Mouse (Mus musculus) ES-E14 (cell line): ENCODE measurements around the gene Specc1l. TPM values are rescaled to one million over a fixed set of nuclear protein-coding genes. Genes with fewer than 3 reads are reported as not detected.
A peak's percentile ranks its signal among the peaks of the same experiment; 100 is the strongest.

Experiments
- DNase-seq: peaks from one replicate; pipeline ENCODE4 v3.0.0-alpha.2; 2013; ENCODE audit warnings: low read depth, low spot score
- H3K27ac ChIP-seq: 2 replicates; pipeline ENCODE4 v1.5.1; 2012; ENCODE audit warnings: low read depth, mild to moderate bottlenecking, low read length, moderate library complexity, mixed read lengths; ENCODE audit not compliant: poor library complexity, insufficient read depth, severe bottlenecking
- H3K36me3 ChIP-seq: 2 replicates; pipeline ENCODE4 v1.6.1; 2012; ENCODE audit warnings: mild to moderate bottlenecking, low read length, moderate library complexity, mixed read lengths; ENCODE audit not compliant: control insufficient read depth, poor library complexity, insufficient read depth, severe bottlenecking
- H3K4me1 ChIP-seq, 2 experiments: fragments of 150-350 bp in 1 of 2; sonication (generic) in 1 of 2; 2 replicates each; pipeline ENCODE4 v1.6.1; 2012; ENCODE audit warnings: low read length in 2 of 2, mild to moderate bottlenecking in 1 of 2, mixed read lengths in 1 of 2; ENCODE audit not compliant: control insufficient read depth in 2 of 2, insufficient read depth in 2 of 2, poor library complexity in 1 of 2
- H3K4me3 ChIP-seq, 2 experiments: fragments of 150-350 bp in 1 of 2; sonication (generic) in 1 of 2; 2 replicates each; pipeline ENCODE4 v1.5.1; 2012; ENCODE audit warnings: low read length in 2 of 2, low read depth in 1 of 2, mild to moderate bottlenecking in 1 of 2, mixed read lengths in 1 of 2; ENCODE audit not compliant: insufficient read depth in 1 of 2, poor library complexity in 1 of 2, severe bottlenecking in 1 of 2
- H3K9ac ChIP-seq: 2 replicates; pipeline ENCODE4 v1.6.1; 2012; ENCODE audit warnings: low read depth, mild to moderate bottlenecking, low read length, mixed read lengths; ENCODE audit not compliant: poor library complexity, insufficient read depth, severe bottlenecking
- H3K9me3 ChIP-seq: fragments of 150-350 bp; sonication (generic); 2 replicates; pipeline ENCODE4 v1.6.1; 2012; ENCODE audit warnings: low read depth, mild to moderate bottlenecking, low read length; ENCODE audit not compliant: control insufficient read depth, insufficient read depth
- CHD2 ChIP-seq: IDR thresholded peaks from 2 replicates; pipeline ENCODE4 v1.6.1; 2014; ENCODE audit warnings: mild to moderate bottlenecking, low read depth, low read length, inconsistent platforms
- HCFC1 ChIP-seq: IDR thresholded peaks from 2 replicates; pipeline ENCODE4 v1.6.1; 2012; ENCODE audit warnings: low read length, inconsistent platforms, borderline replicate concordance; ENCODE audit not compliant: insufficient read depth
- MAFK ChIP-seq: IDR thresholded peaks from 2 replicates; pipeline ENCODE4 v1.6.1; 2014; ENCODE audit warnings: mild to moderate bottlenecking, low read depth, low read length, inconsistent platforms; ENCODE audit not compliant: insufficient read depth
- ZC3H11A ChIP-seq: IDR thresholded peaks from 2 replicates; pipeline ENCODE4 v1.6.1; 2012; ENCODE audit warnings: low read depth, mild to moderate bottlenecking, inconsistent platforms, low read length, borderline replicate concordance
- ZNF384 ChIP-seq: IDR thresholded peaks from 2 replicates; pipeline ENCODE4 v1.6.1; 2012; ENCODE audit warnings: low read depth, low read length, inconsistent platforms
- in situ Hi-C, 2 experiments: fragments of 600-800 bp; cut with MboI; formaldehyde crosslinking; loops; one replicate each; pipeline ENCODE4 v1.15.1; 2025; ENCODE audit warnings: low sequenced_read_pairs in 2 of 2, inconsistent platforms in 1 of 2; ENCODE audit not compliant: unreplicated experiment in 2 of 2
- total RNA-seq: library from RNA; depleted of rRNA; stranded (reverse); fragments of 300-350 nt; gene quantifications from 2 replicates; pipeline ENCODE4 v1.2.3, GENCODE M21; 2012; rRNA removed

Gene Specc1l
- 23.5 TPM in 2 replicates for total RNA-seq

DNA sequence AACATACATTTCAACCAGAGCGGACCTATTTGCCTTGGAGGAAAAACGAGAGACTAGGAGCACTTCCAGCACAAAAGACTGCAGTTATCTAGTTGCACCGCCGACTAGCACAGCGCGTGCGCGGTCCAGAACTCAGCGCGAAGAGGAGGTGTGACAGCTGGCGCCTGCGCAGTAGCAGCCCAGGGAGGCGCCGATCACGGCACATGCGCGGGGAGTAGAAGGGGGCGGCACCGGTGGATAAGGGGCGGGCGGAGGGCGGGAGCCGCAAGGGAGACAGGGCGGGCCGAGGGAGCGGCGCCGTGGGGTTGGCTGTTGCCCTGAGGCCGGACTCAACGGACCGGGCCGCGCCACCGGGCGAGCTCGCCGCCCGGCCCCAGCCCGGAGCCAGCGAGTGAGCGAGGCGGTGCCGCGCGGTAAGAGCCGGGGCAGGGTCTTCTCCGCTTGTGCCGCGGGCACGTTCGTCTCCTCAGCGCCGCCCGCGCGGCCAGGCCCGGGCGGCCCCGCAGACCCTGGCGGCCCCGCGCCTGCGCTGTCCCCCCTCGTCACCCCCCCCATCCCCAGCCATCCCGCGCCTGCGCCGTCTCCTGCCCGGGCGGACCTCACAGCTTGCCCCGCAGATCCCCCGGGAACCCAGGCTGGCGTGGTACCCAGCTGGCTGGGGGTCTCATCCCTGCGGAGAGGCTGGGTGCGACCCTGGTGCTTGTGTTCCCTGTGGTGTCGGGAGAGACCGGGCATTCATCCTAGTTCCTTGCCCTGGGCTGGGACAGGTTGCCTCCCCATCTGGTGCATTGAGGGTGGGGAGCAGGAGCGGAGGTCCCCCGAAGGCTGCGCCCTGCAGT is at the start of gene Specc1l:
Specc1l (plus strand) TSS at position 267 of the 839 bp plus-strand sequence.
- peak; percentile 86 for DNase-seq

DNA sequence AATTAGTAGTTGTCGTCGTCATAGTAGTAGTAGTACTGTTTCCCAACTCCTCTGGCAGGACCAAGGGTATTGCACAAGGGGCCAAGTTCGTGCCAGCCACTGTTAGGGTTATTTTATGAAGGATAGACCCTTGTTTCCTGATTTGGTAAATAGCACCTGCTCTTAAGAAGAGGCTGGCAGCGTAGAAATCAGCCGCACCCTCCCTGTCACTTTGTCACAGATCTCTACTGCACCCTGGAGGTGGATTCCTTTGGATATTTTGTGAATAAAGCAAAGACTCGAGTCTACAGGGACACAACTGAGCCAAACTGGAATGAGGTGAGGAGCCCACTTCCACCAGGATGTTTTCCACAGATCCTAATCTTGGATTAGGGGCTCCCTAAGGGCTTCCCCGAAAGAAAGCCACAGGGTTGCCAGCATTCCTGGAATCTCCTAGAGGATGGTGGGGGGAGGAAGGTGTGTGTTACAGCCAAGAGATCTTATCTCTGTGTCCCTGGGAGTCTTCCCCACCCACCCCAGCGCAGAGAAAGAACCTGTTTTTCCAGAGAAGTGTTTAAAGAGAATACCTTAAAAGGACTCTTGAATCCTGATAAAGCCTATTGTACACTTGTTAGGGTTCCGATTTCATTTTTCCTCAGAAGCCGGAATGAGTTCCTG is 45.9 kb upstream of the Specc1l start:
- in situ Hi-C loops = loop anchor here in 1 of 2 experiments (25.0 kb wide), 1 partner anchor 229 kb away; no protein-coding TSS in a partner anchor
- 0 out of 2 replicates have a peak, but pooled peaks have one; percentile 13 for TF ChIP-seq ZNF384
- TF ChIP-seq ZC3H11A = no peak

More for the DNA sequence above, at the start of gene Specc1l:
- peaks cover 0 to 2% of the 10 kb centered on the region in 2 experiments; a peak in 1 of 4 replicates for H3K4me1 ChIP-seq
- peak within 1 kb of the TSS; percentile 83 for H3K27ac ChIP-seq
- H3K9ac ChIP-seq = peak within 1 kb of the TSS; percentile 97
- no peaks in the 10 kb centered on the region for H3K36me3 ChIP-seq
- in situ Hi-C loops = no loop called here
- TF ChIP-seq ZC3H11A (no peak), ZNF384 (no peak), CHD2 (no peak), HCFC1 (no peak), MAFK (no peak)
- H3K9me3 ChIP-seq = no peaks in the 10 kb centered on the region
- H3K4me3 ChIP-seq = peak within 1 kb of the TSS; percentile 89 to 96

DNA sequence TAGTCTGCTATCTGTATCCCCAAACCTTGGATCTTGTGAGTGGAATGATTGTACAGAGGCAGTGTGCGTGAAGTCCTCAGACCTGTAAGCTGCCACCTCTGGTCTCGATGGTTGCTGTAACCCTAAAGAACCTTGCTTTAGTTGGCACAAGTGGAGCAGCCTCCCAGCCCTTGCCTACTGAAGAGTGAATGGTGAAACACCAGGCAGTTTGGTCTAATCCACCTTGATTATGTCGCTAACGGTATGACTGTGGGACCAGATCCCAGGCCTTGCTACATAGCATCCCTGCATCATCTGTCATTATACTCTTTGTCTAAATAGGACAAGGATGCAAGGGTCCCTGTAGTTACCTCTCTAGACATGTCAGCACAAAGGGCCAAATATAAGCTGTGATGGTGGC is 45.3 kb upstream of the Specc1l start:
- Histone ChIP-seq H3K4me1 (peaks cover 0 to 4% of the 10 kb centered on the region in 2 experiments; a peak in 1 of 4 replicates), H3K9me3 (no peaks in the 10 kb centered on the region), H3K27ac (no peak overlapping the region; the same call in 1 of the 2 replicates), H3K4me3 (no peak overlapping the region), H3K9ac (no peak overlapping the region), H3K36me3 (peaks cover 12% of the 10 kb centered on the region)
- TF ChIP-seq MAFK (no peak), CHD2 (no peak)
- DNase-seq = no peak
- in situ Hi-C loops = loop anchor here in 1 of 2 experiments (25.0 kb wide), 1 partner anchor 229 kb away; no protein-coding TSS in a partner anchor

More for the DNA sequence above, 45.9 kb upstream of the Specc1l start:
- no peak for DNase-seq
- peaks cover 0 to 4% of the 10 kb centered on the region in 2 experiments; a peak in 1 of 4 replicates for H3K4me1 ChIP-seq
- H3K36me3 ChIP-seq = peaks cover 9% of the 10 kb centered on the region
- no peak overlapping the region for H3K9ac ChIP-seq
- H3K4me3 ChIP-seq = no peak overlapping the region
- no peaks in the 10 kb centered on the region for H3K9me3 ChIP-seq
- H3K27ac ChIP-seq = no peak overlapping the region

DNA sequence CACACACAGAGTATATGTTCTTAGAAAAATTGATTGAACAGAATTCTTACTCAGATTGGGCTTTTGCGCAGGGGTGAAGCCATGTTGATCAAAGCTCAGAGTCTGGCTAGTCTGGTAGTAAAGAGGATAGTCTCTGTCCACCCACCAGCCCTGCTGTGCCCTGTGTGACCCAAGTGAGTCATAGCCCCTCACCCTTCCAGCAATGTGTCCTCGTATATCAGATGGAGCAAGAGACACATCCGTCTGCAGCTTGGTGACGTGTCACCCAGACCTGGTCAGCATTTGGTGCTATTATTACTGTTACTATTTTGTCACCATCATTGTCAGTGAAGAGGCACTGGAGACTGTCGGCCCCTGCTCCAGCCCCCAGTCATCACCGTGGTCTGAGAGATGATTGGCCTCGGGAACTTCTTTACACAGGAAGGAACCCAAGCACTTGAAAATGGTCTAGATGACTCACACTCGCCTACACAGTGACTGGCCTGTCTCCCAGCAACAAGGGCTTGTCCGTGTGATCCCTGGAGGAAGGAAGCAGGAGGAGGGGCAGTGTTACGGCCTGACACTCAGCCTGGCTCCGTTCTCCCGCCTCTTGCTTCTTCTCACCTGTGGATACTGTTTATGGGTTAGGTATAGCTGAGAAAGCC is 41.5 kb upstream of the Specc1l start:
- Histone ChIP-seq H3K4me1 (peaks cover 4 to 5% of the 10 kb centered on the region in 2 experiments; a peak in 1 of 4 replicates), H3K9me3 (no peaks in the 10 kb centered on the region), H3K9ac (no peak overlapping the region), H3K36me3 (peaks cover 13% of the 10 kb centered on the region), H3K4me3 (no peak overlapping the region), H3K27ac (no peak overlapping the region)
- no peak for DNase-seq
- TF ChIP-seq HCFC1 (no peak), MAFK (no peak), ZC3H11A (no peak), ZNF384 (no peak), CHD2 (no peak)
- in situ Hi-C loops = loop anchor here in 1 of 2 experiments (25.0 kb wide), 1 partner anchor 233 kb away; no protein-coding TSS in a partner anchor
